Mouse (Mus musculus) brain, embryonic 14.5 days (tissue): Measurements from ENCODE around the gene Mrgpra4.

Experiments
- CTCF ChIP-seq: fragments of 200-500 bp; IDR thresholded peaks from 2 replicates; pipeline ENCODE4 v1.5.1; 2012; ENCODE audit warnings: inconsistent platforms, mild to moderate bottlenecking, moderate library complexity, borderline replicate concordance; ENCODE audit not compliant: insufficient read depth, insufficient read length; ENCODE audit errors: extremely low read depth
- POLR2A ChIP-seq: fragments of 200-500 bp; IDR thresholded peaks from 2 replicates; pipeline ENCODE4 v1.6.1; 2012; ENCODE audit warnings: mild to moderate bottlenecking, inconsistent platforms, borderline replicate concordance; ENCODE audit not compliant: poor library complexity, insufficient read depth, insufficient read length, severe bottlenecking; ENCODE audit errors: extremely low read depth

DNA sequence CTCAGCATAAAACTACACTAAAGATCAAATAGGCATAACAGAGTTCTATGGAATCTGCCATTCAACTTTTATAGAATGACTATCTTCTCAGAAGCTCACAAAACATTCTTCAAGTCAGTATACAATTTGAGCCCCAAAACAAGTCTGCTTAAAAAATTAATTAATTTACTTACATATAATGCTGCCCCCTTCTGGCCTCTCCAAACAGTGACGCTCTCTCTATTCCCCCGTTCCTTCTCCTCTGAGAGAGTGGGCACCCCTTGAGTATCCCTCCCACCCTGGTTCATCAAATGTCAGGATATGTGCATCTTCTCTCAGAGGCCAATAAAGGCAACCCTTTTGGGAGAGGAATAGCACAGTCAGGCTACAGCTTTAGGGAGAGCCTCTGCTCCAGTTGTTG is 36.0 kb upstream of the Mrgpra4 start:
- no peak for TF ChIP-seq CTCF
- TF ChIP-seq POLR2A: no peak
